Mouse (Mus musculus) T-cell, adult 2 months (primary cell): ENCODE measurements around the gene Tuba1b.
"Not testable (repeated sequence)": the region's sequence is repeated elsewhere in the genome, so short reads cannot be mapped to it uniquely, and the experiment has no call there.

ENCODE experiments used
- DNase-seq: peaks from one replicate; pipeline ENCODE4 v3.0.0; 2022; ENCODE audit warnings: low spot score

Gene Tuba1b

DNA sequence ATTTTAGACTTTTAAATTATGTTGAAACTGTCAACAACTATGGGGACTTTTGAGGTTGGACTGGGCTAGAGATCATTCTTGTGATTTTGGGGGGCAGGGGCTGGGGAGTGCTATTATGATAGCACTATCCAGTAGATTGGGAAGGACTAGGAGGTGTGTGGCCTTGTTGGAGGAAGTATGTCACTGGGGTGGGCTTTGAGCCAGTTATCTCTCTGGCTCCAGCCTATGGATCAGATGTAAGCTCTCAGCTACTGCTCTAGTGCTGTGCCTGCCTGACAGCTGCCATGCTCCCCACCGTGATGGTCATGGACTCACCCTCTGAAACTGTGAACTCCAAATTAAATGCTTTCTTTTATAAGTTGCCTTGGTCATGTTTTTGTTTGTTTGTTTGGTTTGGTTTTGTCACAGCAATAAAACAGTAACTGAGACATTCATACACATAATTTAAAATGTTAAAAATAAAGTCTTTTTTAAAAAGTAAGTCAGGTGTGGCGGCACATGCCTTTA is 11.3 kb downstream of the Tuba1b start:
- no peak for DNase-seq

DNA sequence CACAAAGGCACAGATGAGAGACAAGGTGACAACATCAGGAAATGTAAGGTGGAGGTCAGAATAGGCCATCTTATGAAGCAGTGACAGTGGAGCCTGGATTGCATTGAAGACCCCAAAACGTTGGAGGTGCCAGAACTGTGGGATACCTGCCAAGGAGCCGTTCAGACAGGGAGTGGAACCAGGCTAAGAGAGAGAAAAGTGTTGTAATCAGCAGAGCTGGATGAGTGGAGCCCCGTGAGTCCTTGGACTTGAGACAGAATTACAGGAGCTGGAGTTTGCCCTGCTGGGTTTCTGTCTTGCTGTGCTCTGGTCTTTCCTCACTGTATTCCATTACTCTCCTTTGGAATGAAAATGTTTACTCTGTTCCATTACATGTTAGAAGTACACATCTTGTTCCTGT is 11.8 kb downstream of the Tuba1b start:
- DNase-seq, result no peak

DNA sequence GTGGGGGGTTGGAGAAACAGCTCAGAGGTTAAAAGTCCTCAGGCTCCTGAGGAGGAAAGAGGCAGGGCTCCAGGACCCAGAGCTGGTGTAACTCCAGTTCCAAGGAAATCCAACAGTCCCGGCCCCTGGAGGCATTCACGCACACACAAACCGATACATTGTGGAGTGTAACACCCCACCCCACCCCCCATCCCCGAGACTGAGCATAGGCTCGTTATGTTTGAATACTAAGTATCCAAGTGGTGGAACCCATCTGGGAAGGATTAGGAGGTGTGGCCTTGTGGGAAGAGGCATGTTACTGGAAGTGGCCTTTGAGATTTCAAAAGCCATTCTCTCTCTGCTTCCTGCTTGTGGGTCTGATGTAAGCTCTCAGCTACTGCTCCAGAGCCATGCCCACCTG is 12.9 kb downstream of the Tuba1b start:
- DNase-seq, result no peak

- not testable (repeated sequence) for DNase-seq
Measured at GRCm38 (mm10) chr15:98918499-98918895, 15.9 kb downstream of the Tuba1b start.

DNA sequence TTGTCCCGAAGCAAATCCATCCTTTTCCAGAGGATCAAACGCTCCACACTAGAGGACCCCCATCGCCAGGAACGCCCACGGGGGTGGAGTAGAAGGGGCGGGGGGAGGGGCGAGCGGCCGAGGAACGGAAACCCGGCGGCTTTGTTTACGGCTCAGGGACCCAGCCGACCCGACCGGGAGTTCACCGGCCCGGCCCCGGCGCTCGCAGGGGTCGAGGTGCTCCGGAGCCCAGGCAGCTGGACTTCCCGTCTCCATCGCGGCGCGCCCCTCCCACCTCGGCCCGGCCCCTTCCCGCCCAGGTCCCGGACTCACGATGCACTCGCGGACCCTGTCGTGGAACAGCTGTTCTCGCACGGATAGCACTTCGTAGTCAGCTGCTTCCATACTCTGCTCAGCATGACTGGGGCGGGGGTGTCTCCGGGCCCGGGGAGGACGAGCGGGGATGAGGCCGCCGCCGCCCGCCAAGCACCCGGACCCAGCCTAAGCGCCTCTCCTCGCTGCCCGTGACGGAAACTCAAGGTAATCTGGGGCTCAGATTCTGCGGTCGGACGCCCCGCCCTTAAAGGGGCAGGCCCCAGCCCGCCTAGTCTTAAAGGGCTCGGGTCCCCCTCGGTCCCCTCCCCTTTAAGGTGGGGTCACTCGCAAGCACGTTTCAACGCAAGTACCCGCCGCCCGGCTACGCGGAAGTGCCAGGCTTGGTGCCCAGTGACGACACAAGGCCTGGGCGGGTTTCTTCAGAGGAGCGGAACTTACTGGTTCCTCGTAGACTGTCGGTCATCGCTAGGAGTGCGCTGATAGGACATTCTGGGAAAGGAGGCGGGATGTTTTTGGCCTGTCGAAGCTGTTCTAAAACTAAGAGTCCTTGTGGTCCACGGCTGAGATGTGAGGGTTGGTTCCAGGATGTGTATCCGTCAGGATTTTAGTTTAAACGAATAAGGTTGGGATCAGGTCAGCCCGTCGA is 16.5 kb downstream of the Tuba1b start, which contains the start of gene Lmbr1l:
Gene Lmbr1l (minus strand): TSS at position 694 of the 961 bp plus-strand sequence.
- peak; percentile 100 for DNase-seq

DNA sequence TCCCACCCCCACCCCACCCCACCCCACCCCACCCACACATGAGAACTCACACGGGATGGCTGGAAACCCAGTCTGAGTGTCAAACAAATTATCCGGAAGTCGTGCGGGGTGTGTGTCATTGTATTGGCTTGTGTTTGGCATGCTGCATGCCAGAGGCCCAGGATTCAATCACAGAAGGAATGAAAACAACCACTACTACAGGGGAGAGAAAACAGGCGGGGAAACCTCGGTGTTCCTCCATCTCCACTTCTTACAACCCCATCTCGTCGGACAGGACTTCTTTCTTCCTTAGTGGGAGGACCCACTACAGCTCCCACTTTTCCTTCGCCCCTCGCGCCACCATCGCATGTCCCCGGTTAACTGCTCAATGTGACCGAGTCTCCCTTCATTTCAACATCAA is 17.3 kb downstream of the Tuba1b start:
- DNase-seq, result peak; percentile 21

- no peak for DNase-seq
Measured at GRCm38 (mm10) chr15:98916016-98916415, 18.3 kb downstream of the Tuba1b start.

DNA sequence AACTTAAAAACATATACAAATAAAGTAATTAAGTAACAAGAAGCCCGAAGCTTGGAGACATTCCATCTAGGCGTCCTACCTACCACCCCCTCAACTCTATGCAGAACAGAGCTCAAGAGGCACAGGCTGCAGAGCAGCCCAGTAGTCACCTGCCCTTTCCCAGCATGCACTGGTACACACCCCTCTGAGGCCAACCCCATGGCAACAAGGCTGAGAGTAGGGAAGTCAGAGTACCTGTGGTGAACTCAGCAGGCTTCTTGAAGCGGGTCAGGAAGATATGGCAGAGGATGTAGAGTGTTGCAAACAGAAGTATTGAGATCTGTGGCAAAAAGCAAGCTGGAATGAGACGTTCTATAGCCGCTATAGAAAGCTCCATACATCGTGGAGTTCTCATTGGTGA is 19.5 kb downstream of the Tuba1b start:
- DNase-seq, result no peak

- peak; percentile 34 for DNase-seq
Measured at GRCm38 (mm10) chr15:98904692-98905091, 29.7 kb downstream of the Tuba1b start.

- no peak for DNase-seq
Measured at GRCm38 (mm10) chr15:98902600-98902999, 31.8 kb downstream of the Tuba1b start.

DNA sequence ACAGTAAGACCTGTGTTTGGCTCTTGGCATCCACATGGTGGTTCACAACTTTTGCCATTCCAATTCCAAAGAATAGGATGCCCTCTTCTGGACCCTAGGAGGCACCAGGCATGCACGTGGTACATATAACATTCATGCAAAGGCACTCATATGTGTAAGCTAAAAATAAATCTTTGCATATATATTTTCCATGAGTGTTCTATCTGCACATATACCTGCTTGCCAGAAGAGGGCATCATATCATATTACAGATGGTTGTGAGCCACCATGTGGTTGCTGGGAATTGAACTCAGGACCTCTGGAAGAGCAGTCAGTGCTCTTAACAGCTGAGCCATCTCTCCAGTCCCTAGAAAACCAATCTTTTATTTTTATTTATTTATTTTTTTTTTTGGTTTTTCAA is 32.8 kb downstream of the Tuba1b start:
- DNase-seq, result no peak

DNA sequence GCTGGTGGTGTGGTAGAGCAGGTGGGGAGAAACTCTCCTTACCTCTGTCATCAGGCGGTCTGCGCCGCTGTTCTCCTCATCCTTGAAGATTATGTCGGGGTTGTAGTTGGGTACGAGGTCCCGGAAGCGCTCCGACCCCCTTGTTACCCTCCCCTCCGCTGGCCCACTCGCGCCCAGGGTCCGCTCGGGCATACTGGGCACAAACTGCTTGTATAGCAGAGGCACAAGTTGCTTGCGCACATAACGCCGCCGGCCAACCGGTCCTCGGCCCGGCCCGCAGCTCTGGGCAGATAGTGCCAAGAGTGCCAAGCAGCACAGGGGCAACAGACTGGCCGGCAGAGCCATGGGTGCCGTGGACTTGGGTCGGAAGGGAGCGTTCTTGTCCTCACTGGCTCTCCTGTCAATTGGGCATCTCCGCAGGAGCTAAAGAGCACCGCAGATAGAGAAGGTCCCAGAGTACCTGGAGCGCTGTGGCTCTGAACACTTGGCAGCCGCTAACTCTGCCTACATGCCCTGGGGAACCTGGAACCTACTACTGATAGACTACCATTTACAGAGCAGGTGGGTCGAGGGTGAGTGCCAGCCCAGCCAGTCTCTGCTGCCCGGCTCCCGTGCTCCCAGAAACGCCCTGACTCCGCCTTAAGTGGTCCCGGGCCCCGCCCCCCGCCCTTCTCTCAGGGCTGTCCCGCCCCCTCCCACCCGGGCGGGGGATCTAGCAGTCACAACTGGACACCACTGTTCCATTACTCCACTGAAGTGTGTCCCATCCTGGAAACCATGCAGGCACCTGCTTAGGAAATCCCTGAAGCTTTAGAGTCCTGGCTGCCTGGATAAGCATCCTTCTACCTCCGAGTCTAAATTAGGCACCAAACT is 36.2 kb downstream of the Tuba1b start, which contains the start of gene Dhh:
Gene Dhh (minus strand): TSS at position 613 of the 873 bp plus-strand sequence.
- no peak for DNase-seq

GRCm38 (mm10) chr15:98897495-98897894 is 36.9 kb downstream of the Tuba1b start:
- DNase-seq, result no peak

DNA sequence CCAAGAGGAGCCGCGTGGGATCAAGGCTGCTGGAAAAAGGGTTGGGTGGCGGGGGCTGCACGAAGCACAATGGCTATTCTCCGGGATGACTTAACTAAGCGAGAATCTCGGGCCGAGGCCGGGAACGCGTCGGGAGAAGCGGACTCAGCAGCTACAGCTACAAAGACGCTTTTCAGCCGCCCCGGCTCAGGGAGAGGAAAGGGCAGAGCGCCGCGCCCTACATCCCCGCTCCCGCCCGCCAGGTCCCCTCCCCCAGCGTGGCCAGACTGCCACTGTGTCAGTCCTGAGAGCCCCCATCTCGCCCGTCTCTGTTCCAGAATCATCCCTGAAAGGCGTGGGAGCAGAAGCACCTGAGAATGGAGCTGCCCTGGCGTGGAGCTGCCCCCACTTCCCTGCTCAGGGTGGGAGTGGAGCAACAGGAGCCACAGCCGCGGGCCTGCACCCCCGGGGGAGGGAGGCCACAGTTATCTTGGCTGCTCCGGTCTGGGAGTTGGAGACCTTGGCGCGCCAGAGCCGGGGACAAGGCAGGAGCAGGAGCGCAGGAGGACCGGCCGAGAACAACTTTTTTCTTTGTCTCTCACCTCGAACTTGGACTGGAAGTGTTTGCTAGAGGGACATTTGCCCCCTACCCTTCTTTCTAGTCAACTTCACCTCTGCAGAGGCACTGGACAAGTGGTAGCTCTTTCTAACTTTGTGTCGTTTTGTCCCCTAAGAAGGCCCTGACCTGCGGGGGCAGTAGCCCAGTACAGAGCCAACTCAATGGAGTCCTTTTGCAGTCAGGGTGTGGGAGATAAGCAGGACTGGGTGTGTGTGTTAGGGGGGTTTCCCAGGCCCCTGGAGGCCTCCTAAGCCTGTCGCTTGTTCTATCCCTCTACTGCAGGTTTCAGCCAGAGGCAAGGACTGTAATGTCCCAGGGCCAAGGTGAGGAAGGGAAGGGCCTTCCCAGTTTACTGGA is 38.5 kb downstream of the Tuba1b start:
- DNase-seq, result no peak

DNA sequence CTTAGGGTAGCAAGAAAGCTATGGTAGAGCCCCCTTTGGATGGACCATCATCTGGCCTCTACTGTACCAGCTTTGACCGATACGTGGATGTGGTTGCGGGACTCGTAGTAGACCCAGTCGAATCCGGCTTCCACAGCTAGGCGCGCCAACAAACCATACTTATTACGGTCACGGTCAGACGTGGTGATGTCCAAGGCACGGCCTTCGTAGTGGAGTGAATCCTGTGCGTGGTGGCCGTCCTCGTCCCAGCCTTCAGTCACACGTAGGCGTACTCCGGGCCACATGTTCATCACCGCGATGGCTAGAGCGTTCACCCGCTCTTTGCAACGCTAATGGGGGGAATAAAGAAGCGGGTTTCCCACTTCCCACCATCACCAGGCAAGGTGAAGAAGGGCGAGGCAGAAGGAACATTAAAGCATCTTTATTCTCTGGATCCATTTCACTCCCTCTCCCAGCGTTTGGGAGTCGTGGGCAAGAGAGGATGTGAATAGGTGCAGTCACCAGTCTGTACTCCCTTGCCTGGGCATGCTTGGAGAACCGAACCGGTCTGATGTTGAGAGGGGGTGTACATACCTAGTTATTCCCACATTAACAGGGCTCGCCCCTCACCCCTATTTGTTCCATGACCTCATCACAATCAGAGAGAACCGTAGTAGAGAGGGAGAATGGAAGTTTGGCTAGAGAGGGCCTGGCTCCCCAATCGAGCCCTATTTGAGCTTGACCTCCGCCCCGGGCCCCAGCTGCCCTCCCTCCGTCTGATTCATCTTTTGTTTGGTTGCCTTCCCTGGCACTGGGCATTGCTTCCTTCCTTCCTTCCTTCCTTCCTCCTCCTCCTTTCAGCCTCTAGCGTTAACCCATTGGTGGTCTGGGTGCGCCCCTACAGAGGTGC is 39.4 kb downstream of the Tuba1b start:
- DNase-seq, result no peak

- DNase-seq, result peak; percentile 42
Measured at GRCm38 (mm10) chr15:98893940-98894745, 40.2 kb downstream of the Tuba1b start, which contains the start of gene Rhebl1. Gene Rhebl1 (minus strand): TSS chr15:98894540.

GRCm38 (mm10) chr15:98893036-98893435 is 41.3 kb downstream of the Tuba1b start:
- DNase-seq, result no peak

DNA sequence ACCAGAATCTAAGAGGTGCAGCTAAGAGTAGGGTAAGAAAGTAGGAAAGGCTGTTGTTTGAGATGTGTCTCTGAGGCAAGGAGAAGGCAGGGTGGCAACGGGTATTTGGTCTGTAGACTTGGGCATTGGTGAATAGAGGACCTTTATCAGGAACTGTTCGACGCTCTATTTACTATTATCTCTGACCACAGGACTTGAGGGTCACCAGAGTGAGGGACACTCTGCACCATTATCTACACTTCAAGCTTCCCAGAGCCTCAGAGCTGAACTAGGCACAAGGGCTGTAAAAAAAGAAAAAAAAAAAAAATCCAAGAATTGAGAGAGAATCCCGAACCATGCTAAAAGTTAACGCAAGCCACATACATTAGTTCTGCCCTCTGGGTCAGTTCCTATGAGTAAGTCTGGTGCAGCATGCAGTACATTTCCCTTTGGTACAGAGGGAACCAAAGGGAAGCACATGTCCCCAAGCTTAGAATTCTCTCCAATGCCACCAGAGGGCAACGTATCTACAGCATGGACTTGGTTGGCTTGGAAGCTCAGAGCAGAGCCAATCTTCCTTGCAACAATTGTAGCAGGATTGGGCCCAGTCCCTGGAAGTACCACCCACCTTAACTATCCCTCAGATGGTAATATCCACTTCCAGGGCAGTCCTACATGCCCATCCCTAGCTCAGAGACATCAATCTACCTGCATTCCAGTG is 42.3 kb downstream of the Tuba1b start:
- peak; percentile 65 for DNase-seq
